Mouse (Mus musculus) heart, embryonic 11.5 days (tissue): ENCODE measurements around the gene Pdcd1. TPM values are rescaled to one million over a fixed set of nuclear protein-coding genes. Genes with fewer than 3 reads are reported as not detected.

Source experiments
- ATAC-seq: fragments of 200-750 bp; cut with Nextera tagmentation; replicated peaks from 2 replicates; pipeline ENCODE4 v1.8.0; 2017; ENCODE audit warnings: moderate library complexity; ENCODE audit not compliant: insufficient number of reproducible peaks, low FRiP score, low TSS enrichment
- H3K27ac ChIP-seq: fragments of 300-500 bp; sonication (generic); 2 replicates; pipeline ENCODE4 v1.5.1; 2014; ENCODE audit warnings: mild to moderate bottlenecking, low read depth, low read length
- H3K27me3 ChIP-seq: fragments of 300-500 bp; sonication (generic); 2 replicates; pipeline ENCODE4 v1.6.1; 2014; ENCODE audit warnings: mild to moderate bottlenecking, low read length, mixed read lengths; ENCODE audit not compliant: control insufficient read depth, insufficient read depth
- H3K36me3 ChIP-seq: fragments of 300-500 bp; sonication (generic); 2 replicates; pipeline ENCODE4 v1.6.1; 2014; ENCODE audit warnings: mild to moderate bottlenecking, low read length, moderate library complexity, mixed read lengths; ENCODE audit not compliant: control insufficient read depth, insufficient read depth
- H3K4me1 ChIP-seq: fragments of 300-500 bp; sonication (generic); 2 replicates; pipeline ENCODE4 v1.6.1; 2014; ENCODE audit warnings: low read length; ENCODE audit not compliant: control insufficient read depth, insufficient read depth
- H3K4me2 ChIP-seq: fragments of 300-500 bp; sonication (generic); 2 replicates; pipeline ENCODE4 v1.6.1; 2014; ENCODE audit warnings: mild to moderate bottlenecking, moderate library complexity
- H3K4me3 ChIP-seq: fragments of 300-500 bp; sonication (generic); 2 replicates; pipeline ENCODE4 v1.5.1; 2014; ENCODE audit warnings: low read depth, low read length
- H3K9ac ChIP-seq: fragments of 300-500 bp; sonication (generic); 2 replicates; pipeline ENCODE4 v1.6.1; 2014; ENCODE audit warnings: mild to moderate bottlenecking, low read depth, low read length, moderate library complexity
- H3K9me3 ChIP-seq: fragments of 300-500 bp; sonication (generic); replicated peaks from 2 replicates; pipeline ENCODE4 v1.6.1; 2016; ENCODE audit warnings: low read length; ENCODE audit not compliant: control insufficient read depth
- WGBS: fragments of 180-500 bp; shearing (Covaris S2); extraction: QIAGEN DNeasy Blood & Tissue Kit; methylation state at CpG from one replicate; pipeline ENCODE4 v1.1.7; 2014; ENCODE audit not compliant: insufficient replicate concordance; 5-methylcytosine and 5-hydroxymethylcytosine counted together
- polyA plus RNA-seq: library from polyadenylated mRNA; unstranded; fragments of >200 nt; fragmentation: Nextera tagmentation; extraction: Ambion mirVana; gene quantifications from 2 replicates; pipeline ENCODE4 v1.2.1, GENCODE M21; 2014

Gene Pdcd1
- 0.10 and 0.14 TPM in 2 replicates for polyA plus RNA-seq

DNA sequence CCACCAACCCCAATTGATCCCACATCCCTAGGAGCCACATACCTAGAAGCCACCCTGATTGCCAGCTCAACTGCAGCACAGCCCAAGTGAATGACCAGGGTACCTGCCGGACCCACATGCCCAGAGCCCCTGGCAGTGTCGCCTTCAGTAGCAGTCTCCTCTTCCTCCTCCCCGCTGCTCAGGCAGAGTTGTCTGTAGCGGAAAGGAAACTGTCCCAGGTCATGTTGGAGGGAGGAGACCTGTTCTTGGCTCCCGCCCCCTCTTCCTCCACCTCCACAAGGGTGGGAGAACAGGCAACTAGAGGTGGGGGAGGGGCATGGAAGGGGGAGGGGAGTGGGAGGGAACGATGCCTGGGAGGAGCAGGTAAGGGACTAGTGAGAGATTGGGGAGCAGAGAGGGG, at the start of gene Pdcd1:
TSS of gene Pdcd1 (minus strand) at position 181 of the 400 bp plus-strand sequence.
- Histone ChIP-seq H3K27ac (no peak within 1 kb of the TSS), H3K4me1 (0 out of 2 replicates have a peak, but pooled peaks cover 7% of the 10 kb centered on the region), H3K4me2 (no peak within 1 kb of the TSS), H3K4me3 (no peak within 1 kb of the TSS), H3K9ac (no peak within 1 kb of the TSS), H3K36me3 (no peaks in the 10 kb centered on the region), H3K27me3 (no peaks in the 10 kb centered on the region), H3K9me3 (no peaks in the 10 kb centered on the region)
- WGBS, result 56% methylated on average over 6 of the region's 6 CpGs
- ATAC-seq, result 0 out of 2 replicates have a peak, but pooled peaks have one; percentile 10

DNA sequence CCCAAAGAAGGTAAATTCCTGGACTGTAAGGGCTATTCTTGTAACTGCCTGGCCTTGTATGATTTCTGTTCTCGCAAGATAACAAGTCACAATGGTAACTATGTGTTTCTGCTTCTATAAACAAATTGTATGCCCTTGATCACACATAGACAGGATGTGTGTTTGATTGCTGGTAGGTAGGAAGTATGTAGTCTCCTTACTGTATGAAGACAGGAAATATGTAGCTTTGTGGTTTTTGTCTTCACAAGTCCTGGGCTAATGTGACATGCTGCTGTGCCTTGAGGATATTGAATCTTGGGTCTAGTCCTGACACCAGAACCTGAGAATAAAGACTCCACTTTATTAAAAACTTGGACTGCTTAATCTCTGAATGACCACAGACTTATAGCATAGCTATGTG, 39.4 kb upstream of the Pdcd1 start:
- H3K36me3 ChIP-seq, result no peaks in the 10 kb centered on the region
- ATAC-seq, result no peak
- no peak overlapping the region for H3K4me2 ChIP-seq
- WGBS, result 49% methylated on average over 1 of the region's 1 CpGs
- no peaks in the 10 kb centered on the region for H3K27me3 ChIP-seq
- peaks cover 4% of the 10 kb centered on the region; the same call in 1 of the 2 replicates for H3K4me1 ChIP-seq
- H3K9ac ChIP-seq, result no peak overlapping the region
- no peaks in the 10 kb centered on the region for H3K9me3 ChIP-seq
- H3K4me3 ChIP-seq, result no peak overlapping the region
- no peak overlapping the region for H3K27ac ChIP-seq

DNA sequence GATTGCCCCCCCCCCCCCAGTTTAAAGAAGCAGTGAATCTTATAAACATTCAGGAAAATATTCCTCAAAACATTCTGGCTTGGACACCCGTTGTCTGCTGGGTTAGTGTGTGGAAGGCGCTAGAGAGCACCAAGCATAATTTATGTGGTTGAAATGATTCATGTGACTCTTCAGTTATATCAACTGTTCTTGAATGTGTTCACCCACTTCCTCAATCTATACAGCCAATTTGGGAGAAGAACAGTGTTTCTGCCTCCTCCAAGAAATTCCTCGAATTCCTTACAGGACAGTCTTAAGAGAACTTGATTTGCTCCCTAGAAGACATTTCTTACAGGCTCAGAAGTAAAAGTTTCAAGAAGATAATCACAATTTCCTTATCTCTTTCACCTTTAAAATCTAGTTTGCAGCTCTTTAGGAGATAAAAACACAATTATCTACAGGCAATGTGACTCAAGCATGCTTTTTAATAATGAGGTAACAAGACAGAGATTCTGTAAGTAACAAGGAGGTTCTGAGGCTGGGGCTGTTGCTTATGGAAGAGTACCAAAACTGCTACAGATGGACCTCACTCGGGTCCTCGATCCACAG, 34.1 kb upstream of the Pdcd1 start:
- Histone ChIP-seq H3K4me2 (no peak overlapping the region), H3K36me3 (no peaks in the 10 kb centered on the region), H3K9ac (no peak overlapping the region), H3K4me1 (no peaks in the 10 kb centered on the region; the same call in 1 of the 2 replicates), H3K27ac (no peak overlapping the region), H3K9me3 (no peaks in the 10 kb centered on the region), H3K4me3 (no peak overlapping the region), H3K27me3 (no peaks in the 10 kb centered on the region)
- WGBS, result 76% methylated on average over 5 of the region's 5 CpGs
- no peak for ATAC-seq

DNA sequence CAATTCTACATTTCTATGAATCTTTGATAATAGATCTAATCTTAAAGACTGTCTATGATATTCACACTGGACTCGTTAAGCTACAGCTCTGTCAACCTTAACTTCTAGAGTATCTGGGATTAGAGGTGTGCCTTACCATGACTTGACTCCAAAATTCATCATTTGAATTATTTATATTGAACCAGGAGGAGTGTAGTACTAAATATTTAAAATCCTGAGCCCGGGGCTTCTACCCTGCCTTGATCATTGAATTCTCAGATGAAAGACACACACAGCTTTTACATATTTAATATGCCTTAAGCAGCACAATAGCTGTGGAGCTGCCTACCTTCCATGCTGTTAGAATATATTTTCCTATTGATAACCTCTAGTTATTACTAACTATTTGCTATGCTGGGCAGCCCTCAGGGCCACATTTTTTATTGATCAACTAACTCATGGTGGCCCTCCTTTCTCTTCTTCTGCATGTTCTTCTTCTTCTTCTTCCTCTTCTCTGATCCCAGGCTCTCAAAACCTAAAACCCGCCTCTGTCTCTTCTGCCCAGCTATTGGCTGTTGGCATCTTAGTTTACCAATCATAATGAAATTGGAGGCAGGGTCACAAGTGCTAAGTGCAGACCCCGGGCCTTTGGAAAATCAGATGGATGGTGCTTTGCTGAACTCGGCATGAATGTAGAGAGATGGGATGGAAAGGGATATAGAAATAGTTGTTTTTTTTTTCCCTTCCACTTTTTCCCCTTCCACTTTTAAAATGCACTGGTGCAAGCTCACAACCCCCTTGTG, 33.2 kb upstream of the Pdcd1 start:
- no peak overlapping the region for H3K27ac ChIP-seq
- no peak overlapping the region for H3K4me3 ChIP-seq
- H3K4me1 ChIP-seq, result no peaks in the 10 kb centered on the region
- no peaks in the 10 kb centered on the region for H3K27me3 ChIP-seq
- 82% methylated on average over 5 of the region's 5 CpGs for WGBS
- ATAC-seq, result no peak
- no peak overlapping the region for H3K4me2 ChIP-seq
- H3K36me3 ChIP-seq, result no peaks in the 10 kb centered on the region
- H3K9ac ChIP-seq, result no peak overlapping the region
- H3K9me3 ChIP-seq, result no peaks in the 10 kb centered on the region

DNA sequence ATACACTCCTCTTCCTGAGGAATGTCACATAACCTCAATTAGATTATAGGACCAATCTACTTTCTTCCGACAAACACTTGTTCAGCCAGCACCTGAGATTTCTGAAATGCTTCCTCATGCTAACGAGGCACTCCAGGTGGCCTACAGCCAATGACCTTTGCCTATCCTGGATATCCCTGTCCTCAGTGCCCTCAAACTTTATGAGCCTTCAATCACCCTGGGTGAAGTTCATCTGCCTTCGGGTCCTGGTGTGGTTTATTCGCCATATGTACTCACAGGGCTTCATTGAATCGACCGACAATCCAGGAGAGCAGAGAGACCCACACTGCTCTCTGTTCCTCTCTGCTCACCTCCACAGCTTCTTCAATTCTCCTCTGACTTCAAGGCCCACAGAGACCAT, 29.4 kb upstream of the Pdcd1 start:
- Histone ChIP-seq H3K9me3 (no peaks in the 10 kb centered on the region), H3K4me3 (no peak overlapping the region), H3K9ac (no peak overlapping the region), H3K27me3 (no peaks in the 10 kb centered on the region), H3K27ac (no peak overlapping the region), H3K4me1 (no peaks in the 10 kb centered on the region), H3K4me2 (no peak overlapping the region), H3K36me3 (no peaks in the 10 kb centered on the region)
- no peak for ATAC-seq
- 77% methylated on average over 6 of the region's 6 CpGs for WGBS

DNA sequence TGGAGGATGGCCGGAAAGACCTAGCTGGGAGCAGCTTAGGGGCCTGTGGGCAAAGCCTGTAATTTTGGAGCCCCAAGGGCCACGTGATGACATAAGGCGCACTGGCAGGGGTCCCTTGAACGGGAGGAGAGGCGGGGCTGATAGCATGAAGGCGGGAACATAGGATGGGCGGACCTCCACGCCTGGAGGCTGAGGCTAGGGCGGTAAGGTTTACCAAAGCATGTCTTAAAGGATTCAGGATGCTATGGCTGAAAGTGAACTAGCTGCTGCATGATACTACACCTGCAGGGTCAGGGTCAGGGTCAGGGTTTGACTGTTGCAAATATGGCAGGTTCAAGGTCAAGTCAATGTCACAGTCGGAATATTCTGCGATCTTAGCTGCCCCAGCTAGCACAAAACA, 28.8 kb upstream of the Pdcd1 start:
- 45% methylated on average over 11 of the region's 11 CpGs for WGBS
- no peak overlapping the region for H3K27ac ChIP-seq
- no peaks in the 10 kb centered on the region for H3K9me3 ChIP-seq
- no peak overlapping the region; the same call in 1 of the 2 replicates for H3K4me3 ChIP-seq
- H3K27me3 ChIP-seq, result no peaks in the 10 kb centered on the region
- peak overlapping the region; percentile 50 for H3K4me2 ChIP-seq
- ATAC-seq, result no peak
- no peak overlapping the region for H3K9ac ChIP-seq
- H3K4me1 ChIP-seq, result no peaks in the 10 kb centered on the region
- H3K36me3 ChIP-seq, result no peaks in the 10 kb centered on the region

DNA sequence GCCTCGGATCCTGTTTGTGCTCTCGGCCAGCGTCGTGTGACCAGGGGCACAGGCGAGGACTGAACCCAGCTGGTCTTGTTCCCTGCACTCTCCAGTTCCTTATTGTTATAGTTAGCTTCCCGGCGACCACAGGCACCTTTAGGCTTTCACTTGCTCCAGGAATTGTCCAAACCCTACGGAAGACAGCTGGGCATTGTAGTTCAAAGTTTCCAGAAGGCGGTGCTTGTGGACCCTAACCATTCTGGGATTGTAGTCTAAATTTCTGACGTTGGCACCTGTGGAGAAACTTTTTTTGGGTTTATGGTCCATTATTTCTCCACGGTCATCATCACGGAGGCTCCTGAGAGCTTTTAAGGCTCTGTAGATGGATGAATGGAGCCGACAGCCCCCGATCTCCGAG, 28.4 kb upstream of the Pdcd1 start:
- no peak overlapping the region for H3K9ac ChIP-seq
- WGBS, result 42% methylated on average over 15 of the region's 15 CpGs
- no peak for ATAC-seq
- H3K4me1 ChIP-seq, result no peaks in the 10 kb centered on the region
- H3K9me3 ChIP-seq, result no peaks in the 10 kb centered on the region
- H3K27me3 ChIP-seq, result no peaks in the 10 kb centered on the region
- H3K27ac ChIP-seq, result no peak overlapping the region
- peak overlapping the region; percentile 4; the same call in 1 of the 2 replicates for H3K4me3 ChIP-seq
- H3K4me2 ChIP-seq, result peak overlapping the region; percentile 50
- H3K36me3 ChIP-seq, result no peaks in the 10 kb centered on the region

DNA sequence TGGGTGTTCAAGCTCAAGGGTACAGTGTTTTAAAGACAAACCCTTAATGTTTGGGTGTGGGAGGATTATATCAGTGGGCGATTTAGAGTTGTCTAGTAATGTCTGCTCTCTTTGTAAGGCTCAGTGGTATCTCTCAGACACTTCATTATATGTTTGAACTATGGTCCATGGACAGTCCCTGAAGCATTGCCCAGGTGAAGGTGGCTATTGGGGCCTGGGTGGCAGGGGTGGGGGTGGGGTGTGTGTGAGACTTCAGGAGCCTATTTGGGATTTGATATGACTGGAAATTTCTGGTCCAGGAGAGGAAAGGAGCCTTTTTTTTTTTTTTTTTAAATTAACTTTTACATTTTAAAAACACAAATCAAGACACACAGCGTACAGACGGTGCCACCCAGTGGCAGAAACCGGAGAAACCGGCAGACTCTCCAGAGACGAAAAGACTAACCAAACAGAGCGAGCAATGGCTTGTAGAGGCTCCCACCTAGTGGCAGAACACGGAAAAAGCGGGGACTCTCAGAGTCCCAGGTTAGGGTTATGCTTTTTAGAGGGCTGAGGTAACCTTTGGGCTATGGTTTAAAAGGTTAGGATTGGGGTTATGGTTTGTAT, 26.6 kb upstream of the Pdcd1 start:
- no peaks in the 10 kb centered on the region for H3K9me3 ChIP-seq
- H3K27ac ChIP-seq, result no peak overlapping the region
- no peaks in the 10 kb centered on the region for H3K36me3 ChIP-seq
- peak; percentile 66 for ATAC-seq
- H3K4me1 ChIP-seq, result no peaks in the 10 kb centered on the region
- no peak overlapping the region for H3K4me2 ChIP-seq
- H3K9ac ChIP-seq, result no peak overlapping the region
- H3K4me3 ChIP-seq, result no peak overlapping the region
- WGBS, result 3% methylated on average over 9 of the region's 9 CpGs
- no peaks in the 10 kb centered on the region for H3K27me3 ChIP-seq
